Mouse (Mus musculus): ENCODE measurements around the gene Olfr450.

Gene Olfr450

GRCm38 (mm10) chr6:42811639-42812038, at the start of gene Olfr450:
Olfr450 (plus strand) TSS chr6:42811939.
- in situ Hi-C loops (cut with MboI; ENCODE audit: unreplicated experiment in 2 of 2), result no loop called here

DNA sequence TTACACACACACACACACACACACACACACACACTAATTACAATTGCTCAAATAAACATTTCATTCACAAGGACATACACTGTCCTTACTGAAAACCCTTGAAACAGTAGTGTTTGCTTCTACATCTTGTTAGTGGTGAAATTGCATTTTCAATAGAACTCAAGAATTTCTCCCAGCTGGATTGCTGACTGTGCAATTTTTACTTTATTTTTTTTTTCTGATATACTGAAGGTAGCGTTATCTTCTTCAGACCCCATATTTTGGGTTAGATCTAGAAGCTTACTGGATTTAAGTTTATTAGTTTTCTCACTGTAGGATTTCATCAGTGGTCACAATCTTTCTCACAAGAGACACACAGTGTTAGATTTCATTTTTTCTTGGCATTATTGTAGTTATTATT, 34.7 kb upstream of the Olfr450 start:
- in situ Hi-C loops (cut with MboI; ENCODE audit: unreplicated experiment in 2 of 2), result no loop called here

DNA sequence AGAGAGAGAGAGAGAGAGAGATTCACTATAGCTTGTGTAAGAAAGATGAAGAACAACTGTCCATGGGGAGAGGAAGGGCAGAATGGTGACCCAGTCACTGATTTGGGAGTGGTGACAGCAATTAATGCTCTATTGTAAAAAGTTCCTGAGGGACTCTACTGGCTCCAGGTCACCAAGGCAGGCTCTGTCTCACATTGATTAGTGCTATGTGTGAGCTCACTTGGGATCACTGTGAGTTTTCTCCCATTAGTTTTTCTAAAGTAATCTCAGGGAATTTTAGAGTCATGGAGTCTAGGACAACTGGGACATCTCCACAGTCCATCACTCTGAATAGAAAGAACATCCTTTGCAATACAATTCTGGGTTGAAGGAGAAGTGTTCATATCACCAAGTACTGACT, 26.9 kb upstream of the Olfr450 start, which contains the start of gene Olfr452:
TSS of gene Olfr452 (plus strand) at position 301 of the 400 bp plus-strand sequence.
- in situ Hi-C loops (cut with MboI; ENCODE audit: unreplicated experiment in 2 of 2), result no loop called here

DNA sequence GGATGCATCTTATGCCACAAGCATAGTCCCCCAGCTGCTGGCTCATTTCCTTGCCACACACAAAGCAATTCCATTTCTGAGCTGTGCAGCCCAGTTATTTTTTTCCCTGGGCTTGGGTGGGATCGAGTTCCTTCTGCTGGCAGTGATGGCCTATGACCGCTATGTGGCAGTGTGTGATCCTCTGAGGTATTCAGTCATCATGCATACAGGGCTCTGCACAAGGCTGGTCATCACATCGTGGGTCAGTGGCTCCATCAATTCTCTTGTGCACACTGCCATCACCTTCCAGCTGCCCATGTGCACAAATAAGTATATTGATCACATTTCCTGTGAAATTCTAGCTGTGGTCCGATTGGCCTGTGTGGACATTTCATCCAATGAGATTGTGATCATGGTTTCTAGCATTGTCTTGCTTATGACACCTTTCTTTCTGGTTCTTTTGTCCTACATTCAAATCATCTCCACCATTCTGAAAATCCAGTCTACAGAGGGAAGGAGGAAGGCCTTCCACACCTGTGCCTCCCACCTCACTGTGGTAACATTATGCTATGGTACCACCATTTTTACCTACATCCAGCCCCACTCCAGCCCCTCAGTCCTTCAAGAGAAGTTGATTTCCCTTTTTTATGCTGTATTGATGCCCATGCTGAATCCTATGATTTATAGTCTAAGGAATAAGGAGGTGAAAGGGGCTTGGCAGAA, 21.3 kb upstream of the Olfr450 start:
- in situ Hi-C loops (cut with MboI; ENCODE audit: unreplicated experiment in 2 of 2), result no loop called here

GRCm38 (mm10) chr6:42790949-42791556, 20.7 kb upstream of the Olfr450 start:
- in situ Hi-C loops (cut with MboI; ENCODE audit: unreplicated experiment in 2 of 2), result no loop called here

- in situ Hi-C loops (cut with MboI; ENCODE audit: unreplicated experiment in 2 of 2), result no loop called here
Measured at GRCm38 (mm10) chr6:42794982-42795381, 16.8 kb upstream of the Olfr450 start.

GRCm38 (mm10) chr6:42834084-42834483, 22.3 kb downstream of the Olfr450 start, which contains the start of gene Olfr449:
Olfr449 (plus strand) TSS chr6:42834384.
- in situ Hi-C loops (cut with MboI; ENCODE audit: unreplicated experiment in 2 of 2), result loop anchor here in 1 of 2 experiments (25.0 kb wide), 1 partner anchor 1972 kb away; no protein-coding TSS in a partner anchor

GRCm38 (mm10) chr6:42860222-42860819, 48.6 kb downstream of the Olfr450 start:
- in situ Hi-C loops (cut with MboI; ENCODE audit: unreplicated experiment in 2 of 2), result loop anchor here (10.0 to 25.0 kb wide), 4 partner anchors 636 to 1823 kb away; partner anchors contain the start of gene 2210010C04Rik (in 1 of the 2)

Measured in v-Abl transformed pro-B cells (cell line).